Mouse (Mus musculus): ENCODE data around the gene 9430015G10Rik. TPM values are rescaled to one million over a fixed set of nuclear protein-coding genes. Genes with fewer than 3 reads are reported as not detected.

9430015G10Rik gene
- polyA plus RNA-seq, 1 experiment from 2014 or later: 11.8 TPM

Other genes starting within 250 kb of the 9430015G10Rik start
- gene Tas1r3, start 246.6 kb upstream of the 9430015G10Rik start, polyA plus RNA-seq (2015; fragmentation: Nextera tagmentation; extraction: Ambion mirVana): 0.05 and 0.09 TPM in 2 replicates
- 8.4 and 10.2 TPM in 2 replicates for gene Cptp, start 240.5 kb upstream of the 9430015G10Rik start, polyA plus RNA-seq (2015; fragmentation: Nextera tagmentation; extraction: Ambion mirVana)
- 40.0 and 41.9 TPM in 2 replicates for gene Ints11, start 240.4 kb upstream of the 9430015G10Rik start, polyA plus RNA-seq (2015; fragmentation: Nextera tagmentation; extraction: Ambion mirVana)
- gene Pusl1, start 218.2 kb upstream of the 9430015G10Rik start, polyA plus RNA-seq (2015; fragmentation: Nextera tagmentation; extraction: Ambion mirVana): 25.4 and 25.7 TPM in 2 replicates
- gene Acap3, start 218.2 kb upstream of the 9430015G10Rik start, polyA plus RNA-seq (2015; fragmentation: Nextera tagmentation; extraction: Ambion mirVana): 7.6 and 7.8 TPM in 2 replicates
- gene Ube2j2, start 166.2 kb upstream of the 9430015G10Rik start, polyA plus RNA-seq (2015; fragmentation: Nextera tagmentation; extraction: Ambion mirVana): 68.1 and 70.3 TPM in 2 replicates
- 55.3 and 58.7 TPM in 2 replicates for gene C1qtnf12, start 147.7 kb upstream of the 9430015G10Rik start, polyA plus RNA-seq (2015; fragmentation: Nextera tagmentation; extraction: Ambion mirVana)
- gene B3galt6, start 117.3 kb upstream of the 9430015G10Rik start, polyA plus RNA-seq (2015; fragmentation: Nextera tagmentation; extraction: Ambion mirVana): 5.5 and 6.2 TPM in 2 replicates
- 88.2 and 91.6 TPM in 2 replicates for gene Sdf4, start 117.1 kb upstream of the 9430015G10Rik start, polyA plus RNA-seq (2015; fragmentation: Nextera tagmentation; extraction: Ambion mirVana)
- gene Tnfrsf4, start 96.1 kb upstream of the 9430015G10Rik start, polyA plus RNA-seq (2015; fragmentation: Nextera tagmentation; extraction: Ambion mirVana): 0.09 and 0.20 TPM in 2 replicates
- 0.60 and 0.65 TPM in 2 replicates for gene Tnfrsf18, start 83.8 kb upstream of the 9430015G10Rik start, polyA plus RNA-seq (2015; fragmentation: Nextera tagmentation; extraction: Ambion mirVana)
- 0.12 and 0.20 TPM in 2 replicates for gene Ttll10, start 50.6 kb upstream of the 9430015G10Rik start, polyA plus RNA-seq (2015; fragmentation: Nextera tagmentation; extraction: Ambion mirVana)
- 0.05 and 0.06 TPM in 2 replicates for gene Rnf223, start 20.5 kb downstream of the 9430015G10Rik start, polyA plus RNA-seq (2015; fragmentation: Nextera tagmentation; extraction: Ambion mirVana)
- 8.5 and 8.7 TPM in 2 replicates for gene Agrn, start 87.5 kb downstream of the 9430015G10Rik start, polyA plus RNA-seq (2015; fragmentation: Nextera tagmentation; extraction: Ambion mirVana)
- 5.5 and 5.9 TPM in 2 replicates for gene Isg15, start 90.8 kb downstream of the 9430015G10Rik start, polyA plus RNA-seq (2015; fragmentation: Nextera tagmentation; extraction: Ambion mirVana)
- gene AW011738, start 93.3 kb downstream of the 9430015G10Rik start, polyA plus RNA-seq (2015; fragmentation: Nextera tagmentation; extraction: Ambion mirVana): 0.89 and 1.0 TPM in 2 replicates
- gene Perm1, start 105.9 kb downstream of the 9430015G10Rik start, polyA plus RNA-seq (2015; fragmentation: Nextera tagmentation; extraction: Ambion mirVana): 0.08 TPM in 1 of 2 replicates, not detected in the other
- gene Plekhn1, start 124.9 kb downstream of the 9430015G10Rik start, polyA plus RNA-seq (2015; fragmentation: Nextera tagmentation; extraction: Ambion mirVana): 4.0 and 4.1 TPM in 2 replicates
- gene Noc2l, start 126.0 kb downstream of the 9430015G10Rik start, polyA plus RNA-seq (2015; fragmentation: Nextera tagmentation; extraction: Ambion mirVana): 69.0 and 73.9 TPM in 2 replicates
- gene Samd11, start 145.7 kb downstream of the 9430015G10Rik start, polyA plus RNA-seq (2015; fragmentation: Nextera tagmentation; extraction: Ambion mirVana): 25.7 and 27.9 TPM in 2 replicates
- gene Vmn2r-ps159, start 221.1 kb downstream of the 9430015G10Rik start, polyA plus RNA-seq (2015; fragmentation: Nextera tagmentation; extraction: Ambion mirVana): not detected in 2 replicates